Mouse (Mus musculus) adrenal gland, postnatal 25 days (tissue): ENCODE measurements around the gene A030005K14Rik. TPM values are rescaled to one million over a fixed set of nuclear protein-coding genes. Genes with fewer than 3 reads are reported as not detected.

ENCODE experiments used
- DNase-seq: peaks from one replicate; pipeline ENCODE4 v3.0.0; 2021; ENCODE audit warnings: mixed read lengths
- long read RNA-seq: library from polyadenylated mRNA; stranded (forward); transcript quantifications from one replicate; pipeline ENCODE4 v2.0.0, GENCODE M21; 2021
- total RNA-seq: library from RNA; stranded (reverse); gene quantifications from 2 replicates; pipeline ENCODE4 v1.2.3, GENCODE M21; 2021

Gene A030005K14Rik
- total RNA-seq = not detected in 2 replicates
- long read RNA-seq = 0 reads

- DNase-seq = no peak
These were observed at the start of gene A030005K14Rik for GRCm38 (mm10) chr1:83059278-83059677. TSS of gene A030005K14Rik (minus strand) at chr1:83059378.

- no peak for DNase-seq
These were observed 48.3 kb upstream of the A030005K14Rik start for GRCm38 (mm10) chr1:83107410-83107978.

DNA sequence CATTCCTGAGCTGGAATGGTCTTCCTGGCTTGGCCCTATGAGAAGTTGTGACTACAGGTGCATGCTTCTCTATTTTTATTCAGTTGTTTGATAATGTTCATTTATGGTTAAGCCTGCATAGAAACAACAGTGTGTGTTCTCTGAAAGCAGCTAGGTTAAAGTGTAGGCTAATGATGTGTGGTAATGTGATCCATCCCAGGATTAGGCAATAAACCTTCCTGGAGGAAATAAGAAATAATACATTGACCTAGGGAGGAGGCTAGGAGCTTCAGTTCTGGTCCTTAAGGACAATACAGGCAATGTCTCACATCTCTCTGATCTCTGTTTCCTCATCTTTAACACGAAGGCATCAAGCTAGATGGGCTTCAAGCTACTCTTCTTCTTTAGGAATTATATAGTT lies 46.3 kb upstream of the A030005K14Rik start:
- no peak for DNase-seq

DNA sequence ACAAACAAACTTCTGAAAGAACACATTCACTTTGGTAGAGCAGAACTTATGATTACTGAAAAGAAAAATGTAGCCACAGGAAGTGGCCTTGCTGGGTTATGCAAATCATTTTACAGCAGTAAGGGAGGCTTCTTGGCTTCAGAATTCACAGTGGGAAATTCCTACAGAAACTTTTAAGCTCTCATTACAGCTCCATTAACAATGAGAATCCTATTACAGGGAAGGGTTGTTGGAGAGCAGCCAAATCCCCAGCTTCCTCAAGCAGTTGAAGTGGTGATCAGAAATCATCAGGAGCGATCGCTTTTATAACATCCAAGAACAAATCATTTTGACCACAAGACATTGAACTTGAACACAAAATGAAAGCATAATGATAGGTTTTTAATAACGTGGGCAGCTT lies 42.7 kb upstream of the A030005K14Rik start:
- peak; percentile 11 for DNase-seq

DNA sequence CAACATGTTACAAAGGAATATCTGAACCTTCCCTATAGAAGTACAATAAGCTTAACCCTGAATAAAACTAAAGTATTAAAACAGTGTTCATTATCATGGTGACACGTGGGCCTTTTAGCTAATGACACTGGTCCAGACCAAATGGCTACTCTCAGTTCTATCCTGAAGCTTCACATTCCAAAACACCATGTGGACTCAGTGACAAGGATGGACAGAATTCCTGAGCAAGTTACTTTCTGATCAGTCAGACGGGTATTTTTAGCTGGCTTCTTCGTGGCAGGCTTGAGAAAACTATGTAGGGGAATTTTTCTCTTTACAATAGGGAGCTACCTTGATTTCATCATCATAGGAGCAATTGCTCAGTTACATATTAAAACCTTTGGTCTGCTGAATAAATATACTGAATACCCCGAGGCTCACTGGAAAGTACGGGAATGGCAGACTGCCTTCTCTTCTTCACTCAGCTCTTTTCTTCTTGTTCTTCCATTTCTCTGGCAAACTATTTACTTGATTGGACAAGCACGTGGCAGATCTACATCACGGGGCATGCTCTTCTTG lies 40.5 kb upstream of the A030005K14Rik start:
- DNase-seq = no peak

DNA sequence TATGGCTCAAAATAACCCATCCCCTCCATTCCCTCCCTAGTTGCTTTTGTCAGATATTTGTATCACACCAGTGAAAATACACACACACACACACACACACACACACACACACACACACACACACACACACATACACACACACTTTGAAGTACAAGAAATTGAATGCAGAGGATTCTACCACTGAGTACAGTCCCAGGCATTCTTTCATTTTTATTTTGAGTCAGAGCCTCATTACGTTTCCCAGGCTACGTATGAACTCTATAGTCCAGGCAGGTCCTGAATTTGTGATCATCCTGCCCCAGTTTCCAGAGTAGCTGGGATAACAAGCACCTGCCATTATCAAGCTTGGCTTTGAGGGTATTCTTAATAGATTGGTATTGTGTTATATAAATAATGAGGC lies 40.0 kb upstream of the A030005K14Rik start:
- no peak for DNase-seq

DNA sequence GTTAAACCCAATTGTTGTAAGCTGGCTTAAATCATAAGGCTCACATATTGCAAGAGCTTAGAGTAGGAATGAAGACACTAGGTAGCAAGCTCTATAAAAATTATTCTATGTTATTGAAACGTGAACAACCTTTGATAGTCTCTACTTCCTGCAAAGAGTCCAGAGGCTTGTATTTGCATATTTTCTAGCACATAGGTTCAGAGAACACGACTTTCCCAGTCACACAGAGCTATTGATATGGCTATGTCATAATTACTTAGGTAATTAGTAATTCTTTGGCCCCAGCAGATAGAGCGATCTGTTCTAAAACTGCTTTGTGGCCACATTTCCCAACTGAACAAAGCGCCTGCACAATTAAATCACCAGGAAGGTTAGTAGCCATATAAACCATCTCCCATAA lies 37.8 kb upstream of the A030005K14Rik start:
- no peak for DNase-seq

DNA sequence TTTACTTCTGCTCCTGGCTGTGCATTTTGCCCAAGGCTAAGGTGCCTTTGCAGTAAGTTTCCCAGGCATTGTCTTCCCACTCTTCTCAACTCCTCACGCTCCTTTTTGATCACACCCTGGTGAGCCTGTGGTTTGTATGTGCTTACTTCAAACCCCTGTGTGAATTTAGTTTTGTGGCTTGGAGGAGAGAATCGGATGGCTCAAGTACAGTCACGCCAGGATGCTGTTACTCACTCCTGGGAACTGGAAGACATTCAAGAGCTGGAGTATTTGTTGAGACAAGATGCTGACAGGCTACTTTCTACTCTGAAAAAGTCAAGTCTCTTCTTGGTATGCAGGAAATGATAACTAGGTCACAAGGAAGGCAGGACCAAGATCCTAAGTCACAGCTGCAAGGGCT lies 32.1 kb upstream of the A030005K14Rik start:
- DNase-seq = no peak

DNA sequence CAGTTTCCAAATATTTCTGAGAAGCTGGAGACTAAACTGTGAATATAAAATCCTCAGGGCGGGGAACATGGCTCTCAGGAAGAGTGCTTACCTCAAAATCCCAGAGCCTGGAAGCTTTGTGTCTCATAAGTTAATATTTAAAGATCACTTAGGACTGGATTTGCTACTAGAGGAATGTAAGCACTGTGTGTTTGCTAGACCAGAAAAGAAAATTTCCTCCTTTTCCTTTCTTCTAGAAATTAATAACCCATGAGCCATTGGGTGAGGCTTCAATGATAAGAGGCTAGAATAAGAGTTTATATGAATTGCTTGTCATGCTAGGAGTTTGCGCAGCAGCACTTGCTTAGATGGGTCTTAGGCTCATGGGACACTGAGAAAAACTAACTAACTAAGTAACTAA lies 25.6 kb upstream of the A030005K14Rik start:
- DNase-seq = no peak

DNA sequence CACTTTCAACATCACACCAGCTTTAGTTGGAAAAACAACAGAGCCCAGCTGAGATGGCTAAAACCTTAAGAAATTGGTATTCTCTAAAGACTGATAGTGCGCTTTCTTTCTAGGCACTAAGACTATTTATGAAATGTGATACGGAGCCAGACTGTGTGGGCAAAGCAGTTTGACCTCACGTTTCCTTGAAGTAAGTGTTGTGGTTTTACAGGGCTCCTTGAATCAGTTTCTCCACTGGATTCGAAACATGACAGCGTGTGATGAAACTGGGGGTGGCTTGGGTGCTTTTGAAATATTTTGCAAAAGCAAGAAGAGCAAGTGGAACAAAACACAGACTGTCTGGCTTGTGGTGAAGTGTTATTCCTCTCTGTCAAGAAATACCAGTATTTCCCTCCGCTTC lies 17.8 kb upstream of the A030005K14Rik start:
- no peak for DNase-seq

GRCm38 (mm10) chr1:83076190-83076917 lies 17.2 kb upstream of the A030005K14Rik start:
- DNase-seq = no peak

DNA sequence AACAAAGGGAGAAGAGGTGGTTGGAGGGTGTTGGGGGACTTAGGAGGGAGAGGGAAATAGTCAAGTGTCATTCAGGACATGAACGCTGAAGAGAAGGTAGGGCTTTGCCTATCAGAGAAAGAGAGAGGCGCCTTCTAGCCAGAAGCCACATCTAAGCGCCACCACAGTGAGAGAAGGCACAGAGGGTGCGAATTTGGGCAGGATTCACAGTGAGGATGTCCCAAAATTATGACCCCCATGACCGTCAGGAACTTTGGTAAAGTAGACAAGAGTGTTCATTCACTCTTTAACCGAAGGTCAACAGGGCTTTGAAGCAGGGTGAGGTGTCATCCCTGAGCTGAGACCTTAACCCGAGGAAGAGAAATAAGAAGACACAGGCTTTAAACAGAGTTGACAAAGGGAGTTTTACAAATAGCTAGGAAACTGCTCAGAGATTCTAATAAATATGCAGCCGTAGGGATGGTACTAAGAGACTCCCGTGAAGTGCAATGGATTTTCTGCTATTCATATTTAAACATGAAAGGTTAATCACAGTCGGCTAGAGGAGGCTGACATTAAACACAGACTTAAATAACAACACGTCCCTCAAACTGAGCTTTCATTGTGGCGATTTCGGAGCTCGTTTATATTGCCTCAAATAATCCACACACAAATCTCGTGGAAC lies 16.5 kb upstream of the A030005K14Rik start:
- no peak for DNase-seq

DNA sequence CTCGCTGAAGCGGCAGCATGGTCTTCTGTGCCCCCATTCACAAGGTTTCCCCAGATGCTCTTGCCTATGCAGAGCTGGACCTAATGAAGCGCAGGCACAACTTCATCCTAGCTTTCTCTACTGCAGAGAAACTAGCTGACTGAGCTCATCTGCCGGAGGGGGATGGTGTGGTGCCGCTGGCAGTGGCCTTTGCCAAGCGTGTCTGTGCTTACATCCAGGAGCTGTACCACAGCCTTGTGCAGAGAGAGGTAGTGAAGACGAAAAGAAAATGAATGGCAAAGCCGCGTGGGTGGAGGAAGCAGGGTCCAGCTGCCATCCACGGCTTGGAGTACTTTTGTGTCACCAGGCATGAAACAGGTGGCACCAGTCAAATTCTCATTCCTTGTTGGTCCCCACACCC lies 8.0 kb upstream of the A030005K14Rik start:
- DNase-seq = no peak

GRCm38 (mm10) chr1:83066577-83066976 lies 7.4 kb upstream of the A030005K14Rik start:
- DNase-seq = no peak

DNA sequence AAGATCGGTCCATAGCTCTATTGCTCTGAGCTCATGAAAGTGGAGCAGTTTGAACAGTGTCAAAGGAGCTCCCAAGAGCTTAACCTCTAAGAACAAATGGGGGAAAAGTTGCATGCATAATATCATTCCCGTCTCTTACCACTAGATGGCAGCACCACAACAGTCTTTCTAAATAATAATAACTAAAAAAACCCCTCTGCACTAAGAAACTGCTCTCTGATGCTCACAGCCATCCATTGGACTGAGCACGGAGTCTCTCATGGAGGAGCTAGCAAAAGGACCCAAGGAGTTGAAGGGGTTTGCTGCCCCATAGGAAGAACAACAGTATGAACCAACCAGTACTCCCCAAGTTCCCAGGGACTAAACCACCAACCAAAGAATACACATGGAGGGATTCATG lies 5.7 kb upstream of the A030005K14Rik start:
- no peak for DNase-seq

DNA sequence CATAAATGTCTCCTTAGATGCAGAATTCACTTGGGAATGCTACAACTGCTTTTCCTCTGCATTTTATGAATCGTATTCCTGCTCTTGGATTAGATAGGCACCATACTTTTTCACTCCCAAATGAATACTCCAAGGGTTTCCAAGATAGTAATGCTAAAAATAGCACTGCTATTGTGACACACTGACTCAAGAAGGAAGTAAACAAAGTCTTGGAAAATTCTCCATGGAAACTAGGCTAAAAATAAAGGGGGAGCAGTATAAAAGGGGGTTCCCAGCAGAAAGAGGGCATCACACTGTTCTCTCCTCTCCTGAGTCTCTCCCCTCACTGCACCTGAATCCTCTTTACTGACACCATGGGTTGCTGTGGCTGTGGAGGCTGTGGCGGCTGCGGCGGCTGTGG lies 1.5 kb upstream of the A030005K14Rik start, which contains the start of gene Krtap28-13:
TSS of gene Krtap28-13 (plus strand) at position 288 of the 400 bp plus-strand sequence.
- DNase-seq = no peak

GRCm38 (mm10) chr1:83058481-83058880 lies 697 bp downstream of the A030005K14Rik start:
- no peak for DNase-seq

DNA sequence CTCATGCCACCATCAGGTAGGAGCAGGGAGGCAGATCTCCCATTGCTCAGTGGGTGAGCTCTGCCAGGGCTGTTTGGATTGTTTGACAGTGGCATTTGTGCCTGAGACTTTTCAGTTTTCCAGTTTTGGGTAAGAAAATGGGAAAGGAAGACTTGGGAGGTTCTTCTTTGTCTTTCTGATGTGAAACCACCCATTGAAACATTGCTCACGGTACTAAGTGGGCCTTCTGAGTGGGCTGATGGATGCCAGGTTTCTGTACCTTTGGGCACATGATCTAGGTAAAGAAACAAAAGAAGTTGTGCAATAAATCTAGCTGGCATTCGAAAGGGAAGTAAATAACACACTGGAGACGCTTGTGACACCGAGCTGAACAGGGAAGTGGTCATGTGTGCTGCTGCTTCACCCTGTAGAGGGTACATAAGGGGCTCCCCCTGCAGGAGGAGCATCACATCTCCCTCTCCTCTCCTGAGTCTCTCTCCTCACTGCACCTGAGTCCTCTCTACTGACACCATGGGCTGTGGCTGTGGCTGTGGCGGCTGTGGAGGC lies 14.2 kb downstream of the A030005K14Rik start, which contains the start of gene Gm47969:
TSS of gene Gm47969 (plus strand) at position 51 of the 546 bp plus-strand sequence.
- no peak for DNase-seq

GRCm38 (mm10) chr1:83042380-83042779 lies 16.8 kb downstream of the A030005K14Rik start, which contains the start of gene Krtap28-10:
TSS of gene Krtap28-10 (minus strand) at chr1:83042480.
- no peak for DNase-seq

GRCm38 (mm10) chr1:83039080-83039479 lies 20.1 kb downstream of the A030005K14Rik start:
- no peak for DNase-seq

GRCm38 (mm10) chr1:83038109-83038672 lies 21.0 kb downstream of the A030005K14Rik start, which contains the start of gene Slc19a3:
TSS of gene Slc19a3 (minus strand) at chr1:83038448.
- DNase-seq = peak; percentile 14
